Mouse (Mus musculus) midbrain, embryonic 13.5 days (tissue): Measurements from ENCODE around the gene Cspg5. TPM values are rescaled to one million over a fixed set of nuclear protein-coding genes. Genes with fewer than 3 reads are reported as not detected.

Experiments used
- ATAC-seq: fragments of 200-750 bp; cut with Nextera tagmentation; 2 replicates; pipeline ENCODE4 v1.8.0; 2017; ENCODE audit warnings: mild to moderate bottlenecking, moderate TSS enrichment, moderate library complexity
- H3K27ac ChIP-seq: fragments of 300-500 bp; sonication (generic); 2 replicates; pipeline ENCODE4 v1.5.1; 2015; ENCODE audit warnings: inconsistent platforms, mild to moderate bottlenecking, moderate library complexity
- H3K27me3 ChIP-seq: fragments of 300-500 bp; sonication (generic); 2 replicates; pipeline ENCODE4 v1.6.1; 2015; ENCODE audit warnings: mild to moderate bottlenecking, inconsistent platforms
- H3K36me3 ChIP-seq: fragments of 300-500 bp; sonication (generic); 2 replicates; pipeline ENCODE4 v1.6.1; 2015; ENCODE audit warnings: mild to moderate bottlenecking, inconsistent platforms
- H3K4me1 ChIP-seq: fragments of 300-500 bp; sonication (generic); replicated peaks from 2 replicates; pipeline ENCODE4 v1.6.1; 2015; ENCODE audit warnings: inconsistent platforms
- H3K4me2 ChIP-seq: fragments of 300-500 bp; sonication (generic); replicated peaks from 2 replicates; pipeline ENCODE4 v1.6.1; 2015; ENCODE audit warnings: moderate library complexity, mild to moderate bottlenecking, inconsistent platforms
- H3K4me3 ChIP-seq: fragments of 300-500 bp; sonication (generic); replicated peaks from 2 replicates; pipeline ENCODE4 v1.5.1; 2015; ENCODE audit warnings: mild to moderate bottlenecking, inconsistent platforms
- H3K9ac ChIP-seq: fragments of 300-500 bp; sonication (generic); replicated peaks from 2 replicates; pipeline ENCODE4 v1.6.1; 2015; ENCODE audit warnings: mild to moderate bottlenecking, inconsistent platforms
- H3K9me3 ChIP-seq: fragments of 300-500 bp; sonication (generic); 2 replicates; pipeline ENCODE4 v1.6.1; 2016; ENCODE audit warnings: mild to moderate bottlenecking, inconsistent platforms
- WGBS: fragments of 180-500 bp; shearing (Covaris S2); methylation state at CpG from one replicate; pipeline ENCODE4 v1.1.7; 2015; 5-methylcytosine and 5-hydroxymethylcytosine counted together
- microRNA-seq: library from miRNA; unstranded; fragments of <30 nt; microRNA quantifications from one replicate; pipeline ENCODE4, GENCODE M21; 2016
- polyA plus RNA-seq: library from polyadenylated mRNA; unstranded; fragments of >200 nt; fragmentation: Nextera tagmentation; extraction: Ambion mirVana; gene quantifications from 2 replicates; pipeline ENCODE4 v1.2.1, GENCODE M21; 2015

Gene Cspg5
- polyA plus RNA-seq, 1 experiment from 2014 or later: 70.2 TPM

- peaks cover 20% of the 10 kb centered on the region for H3K4me1 ChIP-seq
- no peak overlapping the region for H3K9ac ChIP-seq
- WGBS: 85% methylated on average over 13 of the region's 13 CpGs
- no peak overlapping the region for H3K4me3 ChIP-seq
- no peaks in the 10 kb centered on the region for H3K27me3 ChIP-seq
- H3K36me3 ChIP-seq: no peaks in the 10 kb centered on the region
- 0 out of 2 replicates have a peak overlapping the region, but pooled peaks have one; percentile 20 for H3K27ac ChIP-seq
- H3K9me3 ChIP-seq: no peaks in the 10 kb centered on the region
- ATAC-seq: no peak
- no peak overlapping the region for H3K4me2 ChIP-seq
These were observed 50.4 kb downstream of the Cspg5 start for GRCm38 (mm10) chr9:110293873-110294415.

GRCm38 (mm10) chr9:110294786-110295185, 51.2 kb downstream of the Cspg5 start:
- Histone ChIP-seq H3K9ac (no peak overlapping the region), H3K27me3 (no peaks in the 10 kb centered on the region), H3K27ac (no peak overlapping the region), H3K4me3 (no peak overlapping the region), H3K4me1 (peaks cover 20% of the 10 kb centered on the region), H3K9me3 (no peaks in the 10 kb centered on the region), H3K4me2 (no peak overlapping the region), H3K36me3 (no peaks in the 10 kb centered on the region)
- ATAC-seq: no peak
- 47% methylated on average over 3 of the region's 3 CpGs for WGBS

GRCm38 (mm10) chr9:110296867-110297627, 53.5 kb downstream of the Cspg5 start:
- no peaks in the 10 kb centered on the region for H3K36me3 ChIP-seq

GRCm38 (mm10) chr9:110304516-110304915, 60.9 kb downstream of the Cspg5 start:
- 0 out of 2 replicates have a peak, but pooled peaks have one; percentile 21 for ATAC-seq

More at GRCm38 (mm10) chr9:110296867-110297627, 53.5 kb downstream of the Cspg5 start:
- H3K4me1 ChIP-seq: peaks cover 20% of the 10 kb centered on the region
- no peak overlapping the region for H3K4me3 ChIP-seq
- no peak overlapping the region for H3K4me2 ChIP-seq
- no peaks in the 10 kb centered on the region for H3K27me3 ChIP-seq
- no peaks in the 10 kb centered on the region for H3K9me3 ChIP-seq
- no peak overlapping the region for H3K27ac ChIP-seq
- peak; percentile 84 for ATAC-seq
- H3K9ac ChIP-seq: no peak overlapping the region
- WGBS: 2% methylated on average over 5 of the region's 5 CpGs

GRCm38 (mm10) chr9:110304969-110305651, 61.5 kb downstream of the Cspg5 start, which contains the start of gene Elp6:
Gene Elp6 (plus strand): TSS chr9:110305173.
- WGBS: under 1% methylated on average over 46 of the region's 46 CpGs
- peak; percentile 99 for ATAC-seq
- peak within 1 kb of the TSS; percentile 97 for H3K27ac ChIP-seq
- H3K4me2 ChIP-seq: peak within 1 kb of the TSS; percentile 70
- H3K4me3 ChIP-seq: peak within 1 kb of the TSS; percentile 58
- no peaks in the 10 kb centered on the region for H3K27me3 ChIP-seq
- no peaks in the 10 kb centered on the region for H3K9me3 ChIP-seq
- H3K9ac ChIP-seq: peak within 1 kb of the TSS; percentile 75
- H3K36me3 ChIP-seq: peaks cover 8% of the 10 kb centered on the region
- peaks cover 21% of the 10 kb centered on the region for H3K4me1 ChIP-seq

More at GRCm38 (mm10) chr9:110304516-110304915, 60.9 kb downstream of the Cspg5 start:
- peak overlapping the region; percentile 70 for H3K4me2 ChIP-seq
- H3K27ac ChIP-seq: peak overlapping the region; percentile 97
- H3K36me3 ChIP-seq: peaks cover 2% of the 10 kb centered on the region; the same call in 1 of the 2 replicates
- WGBS: 5% methylated on average over 4 of the region's 4 CpGs
- H3K4me1 ChIP-seq: peaks cover 21% of the 10 kb centered on the region
- H3K9ac ChIP-seq: peak overlapping the region; percentile 75
- H3K9me3 ChIP-seq: no peaks in the 10 kb centered on the region
- peak overlapping the region; percentile 58 for H3K4me3 ChIP-seq
- H3K27me3 ChIP-seq: no peaks in the 10 kb centered on the region

GRCm38 (mm10) chr9:110306371-110306770, 62.8 kb downstream of the Cspg5 start:
- WGBS: 94% methylated on average over 5 of the region's 5 CpGs
- H3K9ac ChIP-seq: peak overlapping the region; percentile 39; the same call in 1 of the 2 replicates
- H3K4me2 ChIP-seq: peak overlapping the region; percentile 70; the same call in 1 of the 2 replicates
- H3K9me3 ChIP-seq: no peaks in the 10 kb centered on the region
- no peak for ATAC-seq
- peaks cover 19% of the 10 kb centered on the region for H3K36me3 ChIP-seq
- no peak overlapping the region for H3K27ac ChIP-seq
- peak overlapping the region; percentile 58 for H3K4me3 ChIP-seq
- H3K27me3 ChIP-seq: no peaks in the 10 kb centered on the region
- peaks cover 21% of the 10 kb centered on the region for H3K4me1 ChIP-seq

Small RNA genes within 50 kb of the gene (microRNA-seq; reads per million reads assigned to microRNA genes)
- 41.9 reads per million, percentile 44 among the genes with 10 or more reads in this experiment for gene Mir6236

Other genes with a start within 250 kb of the Cspg5 start
- gene Smarcc1, start 126.1 kb upstream of the Cspg5 start, polyA plus RNA-seq: 153 and 167 TPM in 2 replicates
- gene Dhx30, start 126.0 kb upstream of the Cspg5 start, polyA plus RNA-seq: 221 and 223 TPM in 2 replicates
- gene Elp6, start 61.4 kb downstream of the Cspg5 start, polyA plus RNA-seq: 46.1 and 46.2 TPM in 2 replicates
- 40.6 and 41.9 TPM in 2 replicates for gene Scap, start 89.5 kb downstream of the Cspg5 start, polyA plus RNA-seq
- gene Ptpn23, start 164.4 kb downstream of the Cspg5 start, polyA plus RNA-seq: 21.6 and 25.7 TPM in 2 replicates
- 0.43 and 1.3 TPM in 2 replicates for gene Ngp, start 176.0 kb downstream of the Cspg5 start, polyA plus RNA-seq
- gene Klhl18, start 232.9 kb downstream of the Cspg5 start, polyA plus RNA-seq: 14.5 and 16.0 TPM in 2 replicates
- 2.4 and 2.6 TPM in 2 replicates for gene Kif9, start 233.2 kb downstream of the Cspg5 start, polyA plus RNA-seq